Mouse (Mus musculus) right cerebral cortex, adult 2 months (tissue): ENCODE data around the gene Itgb4.

ENCODE experiments used
- DNase-seq, 2 experiments: peaks; one replicate each; pipeline ENCODE4 v3.0.0; 2021 to 2022; ENCODE audit warnings: low spot score in 2 of 2

Itgb4 gene

DNA sequence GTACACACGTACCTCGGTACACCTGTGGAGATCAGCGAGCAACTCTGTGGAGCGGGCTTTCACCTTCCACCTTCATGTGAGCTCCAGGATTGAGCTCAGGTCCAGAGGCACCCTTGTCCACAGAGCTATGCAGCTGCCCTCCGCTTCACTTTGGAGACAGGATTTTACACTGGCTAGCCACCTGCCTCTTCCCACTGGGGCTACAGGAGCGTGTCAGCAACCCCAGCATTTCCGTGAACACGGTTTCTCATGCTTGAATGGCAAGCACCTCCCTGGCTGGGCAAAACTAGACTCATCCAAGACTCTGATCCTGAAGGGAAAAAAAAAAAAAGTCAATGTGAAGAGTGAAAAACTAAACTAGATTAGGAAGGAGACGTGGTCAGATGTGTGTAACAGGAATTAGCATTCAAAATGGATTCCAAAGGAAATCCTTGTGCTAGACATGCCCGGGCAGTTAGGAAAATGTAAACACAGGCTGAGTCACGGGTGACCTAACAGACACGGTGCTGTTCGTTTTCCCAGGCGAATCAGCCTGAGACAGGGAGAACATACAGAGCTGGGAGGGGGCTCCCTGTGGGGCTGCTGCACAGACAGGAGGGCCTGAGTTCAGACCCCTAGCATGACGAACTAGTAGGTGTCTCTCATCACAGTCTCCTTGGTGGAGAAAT, 4.4 kb upstream of the Itgb4 start:
- DNase-seq: no peak

GRCm38 (mm10) chr11:115971016-115971415, 3.5 kb upstream of the Itgb4 start:
- DNase-seq: no peak

DNA sequence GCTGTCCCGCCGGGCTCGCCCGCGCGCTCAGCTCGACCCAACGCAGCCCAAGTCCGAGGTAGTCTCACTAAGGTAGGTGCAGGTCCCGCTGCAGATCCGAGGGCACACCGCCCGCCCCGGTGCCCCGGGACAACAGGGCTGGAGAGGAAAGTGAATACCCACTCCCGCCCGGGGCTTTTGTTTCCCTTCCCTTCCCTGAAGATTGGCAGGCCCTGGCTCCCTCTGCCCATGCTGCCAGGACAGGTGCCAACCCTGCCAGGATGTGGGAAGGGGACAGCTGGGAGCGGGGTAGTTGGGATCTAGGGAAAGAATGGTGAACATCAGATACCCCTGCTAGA, 543 bp downstream of the Itgb4 start:
- DNase-seq: no peak

DNA sequence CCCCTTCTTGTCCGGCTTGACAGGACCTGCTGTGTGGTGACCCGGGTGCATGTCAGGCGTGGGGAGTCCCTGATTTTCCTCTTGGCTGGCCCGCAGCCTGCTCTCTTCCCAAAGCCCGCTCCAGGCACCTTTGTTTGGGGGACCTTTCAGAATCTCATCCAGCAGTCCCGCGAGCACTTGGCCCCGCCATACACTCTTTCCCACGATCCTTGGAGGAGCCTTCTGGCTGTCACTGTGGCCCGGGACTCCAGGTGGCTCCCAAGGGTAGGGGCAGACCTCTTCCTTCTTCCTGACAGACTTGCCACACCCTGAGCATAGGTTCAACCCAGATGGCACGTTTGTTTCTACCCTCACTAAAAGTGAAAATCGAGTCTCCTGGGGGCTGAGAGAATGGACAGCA, 1.0 kb downstream of the Itgb4 start:
- DNase-seq: no peak

GRCm38 (mm10) chr11:115982472-115982871, 8.0 kb downstream of the Itgb4 start:
- no peak for DNase-seq

DNA sequence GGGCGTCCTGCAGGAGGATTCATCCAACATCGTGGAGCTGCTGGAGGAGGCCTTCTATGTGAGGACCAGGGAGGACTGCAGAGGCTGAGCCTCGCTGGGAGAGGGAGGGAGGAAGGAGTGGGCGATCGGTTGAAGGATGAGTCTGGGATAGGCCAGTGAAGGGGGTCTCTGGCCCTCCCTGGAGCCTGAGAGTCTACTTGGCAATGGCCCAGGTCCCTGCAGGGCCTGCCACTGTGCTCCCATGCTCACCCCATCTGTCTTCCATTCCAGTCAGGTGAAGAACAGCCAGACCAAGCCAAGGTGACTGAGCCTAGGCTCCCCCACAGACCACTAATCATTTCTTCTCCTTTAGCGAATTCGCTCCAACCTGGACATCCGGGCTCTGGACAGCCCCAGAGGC, 8.8 kb downstream of the Itgb4 start:
- no peak for DNase-seq

GRCm38 (mm10) chr11:115989686-115990085, 15.2 kb downstream of the Itgb4 start:
- DNase-seq: no peak

DNA sequence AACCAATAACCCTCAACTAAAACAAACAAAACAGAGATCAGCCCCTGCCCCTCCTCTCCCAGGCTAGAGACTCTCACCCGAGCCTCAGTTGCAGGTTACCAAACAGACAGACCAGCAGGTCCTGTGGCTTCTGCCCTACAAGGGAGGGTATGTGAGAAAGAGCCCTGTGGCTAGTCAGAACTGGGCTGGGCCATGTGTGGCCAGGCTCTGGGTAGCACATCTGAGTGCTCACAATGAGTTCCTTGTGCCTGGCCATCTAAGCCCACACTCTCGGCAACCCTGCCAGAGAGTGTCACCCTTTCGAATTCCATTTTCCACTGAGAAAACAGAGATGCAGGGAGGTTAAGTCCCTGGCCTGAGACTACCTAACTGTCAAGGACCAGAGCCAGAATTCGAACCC, 17.6 kb downstream of the Itgb4 start:
- DNase-seq: no peak

DNA sequence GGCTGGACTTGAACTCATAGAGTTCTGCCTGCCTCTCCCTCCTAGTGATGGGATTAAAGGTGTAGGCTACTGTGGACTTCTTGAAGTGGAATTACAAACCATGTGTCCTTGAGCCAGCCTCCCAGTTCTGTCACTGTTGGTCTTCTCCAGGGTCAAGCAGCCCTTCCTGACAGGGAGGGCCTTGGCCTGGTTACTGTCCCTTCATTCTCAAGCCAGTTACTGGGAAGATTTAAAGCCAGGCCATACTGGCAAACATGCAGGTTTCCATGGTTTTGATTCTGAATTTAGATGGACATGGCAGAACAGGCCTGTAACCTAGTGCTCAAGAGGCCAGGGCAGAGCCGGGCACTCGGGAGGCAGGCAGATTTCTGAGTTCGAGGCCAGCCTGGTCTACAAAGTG, 20.7 kb downstream of the Itgb4 start:
- DNase-seq: no peak

- DNase-seq: no peak
Measured at GRCm38 (mm10) chr11:115997047-115997446, 22.5 kb downstream of the Itgb4 start.

DNA sequence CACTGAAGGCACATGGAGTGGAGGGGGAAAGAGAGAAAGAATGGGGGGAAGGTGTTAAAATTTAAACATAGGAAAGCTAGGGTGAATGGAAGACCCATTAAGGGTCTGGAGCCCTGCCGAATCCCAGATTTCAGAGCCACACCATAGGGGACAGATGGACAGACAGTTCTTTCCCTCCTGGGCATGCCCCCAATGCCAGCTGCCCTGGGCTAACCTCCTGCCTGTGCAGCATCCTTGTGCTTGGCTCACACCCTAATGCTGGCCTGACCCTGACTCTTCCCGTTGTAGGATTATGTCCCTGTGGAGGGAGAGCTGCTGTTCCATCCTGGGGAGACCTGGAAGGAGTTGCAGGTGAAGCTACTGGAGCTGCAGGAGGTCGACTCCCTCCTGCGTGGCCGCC, 23.2 kb downstream of the Itgb4 start:
- DNase-seq: no peak

GRCm38 (mm10) chr11:115999027-115999426, 24.5 kb downstream of the Itgb4 start:
- DNase-seq: no peak

GRCm38 (mm10) chr11:115999538-116000143, 25.1 kb downstream of the Itgb4 start:
- peak; percentile 83 for DNase-seq

- DNase-seq: no peak
Measured at GRCm38 (mm10) chr11:116000607-116001006, 26.1 kb downstream of the Itgb4 start.

DNA sequence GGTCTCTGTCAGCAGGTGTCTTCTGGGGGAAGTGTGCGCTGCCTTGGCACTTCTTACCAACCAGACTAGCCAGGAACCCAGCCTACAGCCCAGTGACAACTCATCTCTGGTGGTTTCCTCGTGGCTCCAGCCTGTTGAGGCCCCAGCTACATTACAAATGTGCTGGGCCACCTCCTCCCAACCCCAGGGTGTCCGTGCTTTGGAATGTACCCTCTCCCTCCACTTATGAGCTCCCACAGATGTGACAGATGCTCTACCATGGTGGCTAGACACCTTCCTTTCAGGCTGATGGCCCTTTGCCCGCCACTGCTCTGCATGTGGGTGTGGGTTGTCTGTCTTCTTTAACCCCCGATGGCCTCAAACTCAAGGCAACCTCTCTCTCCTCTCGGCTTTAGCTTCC, 27.2 kb downstream of the Itgb4 start:
- no peak for DNase-seq

DNA sequence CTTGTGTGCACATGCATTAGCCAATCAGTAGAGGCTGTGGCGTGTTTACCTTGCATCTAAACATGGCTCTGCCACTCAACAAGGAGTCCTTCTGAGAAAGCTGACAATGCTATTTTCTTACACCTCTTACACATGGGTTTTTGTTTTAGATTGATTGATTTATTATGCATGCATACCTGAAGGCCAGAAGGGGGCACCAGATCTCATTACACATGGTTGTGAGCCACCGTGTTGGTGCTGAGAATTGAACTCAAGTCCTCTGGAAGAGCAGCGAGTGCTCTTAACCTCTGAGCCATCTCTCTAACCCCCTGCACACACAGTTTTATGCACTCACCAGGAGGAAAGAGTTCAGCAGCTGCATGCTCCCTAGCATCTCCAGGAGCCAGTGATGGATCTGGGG, 28.4 kb downstream of the Itgb4 start:
- DNase-seq: no peak

DNA sequence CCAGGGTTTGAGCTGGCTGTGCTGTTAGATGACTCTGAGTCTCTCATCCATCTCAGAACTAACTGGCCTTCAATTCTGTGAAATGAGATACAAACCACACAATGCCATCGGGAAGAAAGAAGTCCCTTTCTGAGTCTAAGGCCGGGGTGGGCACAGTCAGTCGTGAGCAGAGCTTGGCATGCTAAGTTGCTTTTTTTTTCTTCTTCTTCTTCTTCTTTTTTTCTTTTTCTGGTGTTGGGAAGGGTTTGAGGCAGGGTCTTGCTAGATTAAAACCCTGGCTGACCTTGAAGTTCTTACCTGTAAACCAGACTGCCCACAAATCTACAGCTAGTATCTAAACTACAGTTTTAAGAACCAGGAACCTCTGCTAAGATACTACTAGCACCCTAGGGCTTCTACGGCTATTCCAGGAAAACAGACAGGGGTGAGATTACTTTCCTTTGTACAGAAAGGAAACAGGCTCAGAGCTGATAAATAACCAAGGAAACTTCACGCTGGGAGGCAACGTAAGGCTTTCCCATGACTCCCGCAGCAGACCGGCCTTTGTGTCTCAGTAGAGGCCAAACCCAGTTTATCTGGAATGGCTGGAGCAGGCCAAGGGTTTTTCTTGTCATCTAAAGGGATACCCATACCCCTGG, 29.8 kb downstream of the Itgb4 start:
- no peak for DNase-seq

- peak; percentile 52 to 64 for DNase-seq
Measured at GRCm38 (mm10) chr11:116004840-116005700, 30.6 kb downstream of the Itgb4 start.

GRCm38 (mm10) chr11:116005701-116006419, 31.4 kb downstream of the Itgb4 start:
- DNase-seq: no peak

- no peak for DNase-seq
Measured at GRCm38 (mm10) chr11:116007095-116007850, 32.8 kb downstream of the Itgb4 start.

DNA sequence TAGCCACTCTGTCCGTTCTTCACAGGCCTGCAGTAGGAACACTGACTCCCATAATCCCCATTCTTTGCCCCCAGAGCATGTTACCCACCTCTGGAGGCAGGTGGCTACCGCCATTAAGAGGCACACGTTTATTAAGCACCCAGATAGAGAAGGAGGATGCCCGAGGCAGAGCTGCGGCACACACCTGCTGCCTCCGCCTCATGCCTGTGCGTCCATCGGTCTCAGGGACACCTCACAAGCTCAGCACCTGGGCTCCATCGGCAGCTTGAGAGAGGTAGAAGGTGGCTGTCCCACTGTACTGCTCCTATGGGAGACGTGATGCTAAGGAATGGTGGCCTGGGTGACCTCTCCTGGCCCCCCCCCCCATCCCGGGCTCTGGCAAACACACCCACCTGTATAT, 33.9 kb downstream of the Itgb4 start:
- no peak for DNase-seq
